Mouse (Mus musculus) bone marrow macrophage, adult 2 months (primary cell): Measurements from ENCODE around the gene Slc41a3.

Experiments
- CTCF ChIP-seq: IDR thresholded peaks from 2 replicates; pipeline ENCODE4 v1.5.1; 2012; ENCODE audit warnings: low read depth, mild to moderate bottlenecking, low read length, moderate library complexity
- POLR2A ChIP-seq: IDR thresholded peaks from 2 replicates; pipeline ENCODE4 v1.6.1; 2012; ENCODE audit warnings: mild to moderate bottlenecking, low read depth, low read length, borderline replicate concordance

- TF ChIP-seq POLR2A (no peak), CTCF (no peak)
Observed at GRCm38 (mm10) chr6:90689500-90689899, 85.0 kb downstream of the Slc41a3 start.
